In the genomic region with DNA sequence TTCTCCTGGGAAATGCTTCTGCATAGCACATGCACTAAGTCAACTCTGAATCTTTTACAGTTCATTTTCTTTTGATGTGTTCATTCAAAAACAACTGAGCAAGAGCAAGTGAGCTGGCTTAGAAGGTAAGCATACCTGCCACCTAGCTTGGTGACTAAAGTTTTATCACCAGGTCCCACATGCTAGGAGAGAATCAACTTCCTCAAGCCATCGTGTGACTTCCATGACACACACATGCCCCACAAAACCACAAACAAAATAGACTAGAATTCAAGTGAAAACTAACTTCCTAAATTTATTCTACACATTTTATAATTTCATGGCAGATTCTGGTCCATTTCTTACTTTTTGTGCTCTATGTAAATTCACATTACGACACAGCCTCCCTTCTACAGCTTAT, we compare ENCODE assay signal across 19 mouse cellular contexts.
"Had no signal": no experiment of that assay in that cellular context is flagged by ENCODE, and none has a peak within 500 bp of the region (broad histone marks: within the 10 kb centered on the region; RNA-seq: fewer than 3 reads in every experiment).

No protein-coding gene starts in this region.

- DNase-seq: kidney, adult 11 months; kidney, adult 8-10 months; kidney, postnatal 10 days; kidney, postnatal 36 days; lung, adult 2 months; lung, postnatal 10 days; lung, postnatal 36 days; right cerebral cortex, adult 18-20 months; right cerebral cortex, postnatal 14 days; right cerebral cortex, postnatal 4 days; thymus, adult 18-20 months; thymus, postnatal 36 days had no signal

- H3K4me2 ChIP-seq: intestine, embryonic 15.5 days; kidney, embryonic 15.5 days; limb, embryonic 15.5 days; liver, embryonic 12.5 days; liver, embryonic 15.5 days; midbrain, embryonic 12.5 days; stomach, embryonic 15.5 days had no signal

- H3K9me3 ChIP-seq: intestine, embryonic 15.5 days; kidney, embryonic 15.5 days; limb, embryonic 15.5 days; liver, embryonic 12.5 days; liver, embryonic 15.5 days; midbrain, embryonic 12.5 days; stomach, embryonic 15.5 days had no signal

- ATAC-seq: intestine, embryonic 15.5 days; liver, embryonic 12.5 days had no signal

- H3K27ac ChIP-seq: intestine, embryonic 15.5 days; kidney, embryonic 15.5 days; limb, embryonic 15.5 days; liver, embryonic 12.5 days; liver, embryonic 15.5 days; midbrain, embryonic 12.5 days; stomach, embryonic 15.5 days had no signal

- H3K27me3 ChIP-seq: intestine, embryonic 15.5 days; kidney, embryonic 15.5 days; limb, embryonic 15.5 days; liver, embryonic 12.5 days; liver, embryonic 15.5 days; midbrain, embryonic 12.5 days; stomach, embryonic 15.5 days had no signal

- H3K9ac ChIP-seq: intestine, embryonic 15.5 days; kidney, embryonic 15.5 days; limb, embryonic 15.5 days; liver, embryonic 12.5 days; liver, embryonic 15.5 days; midbrain, embryonic 12.5 days; stomach, embryonic 15.5 days had no signal

- H3K4me1 ChIP-seq: intestine, embryonic 15.5 days; kidney, embryonic 15.5 days; limb, embryonic 15.5 days; liver, embryonic 12.5 days; liver, embryonic 15.5 days; midbrain, embryonic 12.5 days; stomach, embryonic 15.5 days had no signal

- H3K36me3 ChIP-seq: liver, embryonic 12.5 days; liver, embryonic 15.5 days; stomach, embryonic 15.5 days had no signal

- H3K4me3 ChIP-seq: intestine, embryonic 15.5 days; kidney, embryonic 15.5 days; limb, embryonic 15.5 days; liver, embryonic 12.5 days; liver, embryonic 15.5 days; midbrain, embryonic 12.5 days; stomach, embryonic 15.5 days had no signal
